Mouse (Mus musculus): ENCODE measurements around the gene Amt. TPM values are rescaled to one million over a fixed set of nuclear protein-coding genes. Genes with fewer than 3 reads are reported as not detected.
A peak's percentile ranks its signal among the peaks of the same experiment; 100 is the strongest.
"Not testable (repeated sequence)": the region's sequence is repeated elsewhere in the genome, so short reads cannot be mapped to it uniquely, and the experiment has no call there.

Gene Amt
- polyA plus RNA-seq, 1 experiment: 37.3 TPM

DNA sequence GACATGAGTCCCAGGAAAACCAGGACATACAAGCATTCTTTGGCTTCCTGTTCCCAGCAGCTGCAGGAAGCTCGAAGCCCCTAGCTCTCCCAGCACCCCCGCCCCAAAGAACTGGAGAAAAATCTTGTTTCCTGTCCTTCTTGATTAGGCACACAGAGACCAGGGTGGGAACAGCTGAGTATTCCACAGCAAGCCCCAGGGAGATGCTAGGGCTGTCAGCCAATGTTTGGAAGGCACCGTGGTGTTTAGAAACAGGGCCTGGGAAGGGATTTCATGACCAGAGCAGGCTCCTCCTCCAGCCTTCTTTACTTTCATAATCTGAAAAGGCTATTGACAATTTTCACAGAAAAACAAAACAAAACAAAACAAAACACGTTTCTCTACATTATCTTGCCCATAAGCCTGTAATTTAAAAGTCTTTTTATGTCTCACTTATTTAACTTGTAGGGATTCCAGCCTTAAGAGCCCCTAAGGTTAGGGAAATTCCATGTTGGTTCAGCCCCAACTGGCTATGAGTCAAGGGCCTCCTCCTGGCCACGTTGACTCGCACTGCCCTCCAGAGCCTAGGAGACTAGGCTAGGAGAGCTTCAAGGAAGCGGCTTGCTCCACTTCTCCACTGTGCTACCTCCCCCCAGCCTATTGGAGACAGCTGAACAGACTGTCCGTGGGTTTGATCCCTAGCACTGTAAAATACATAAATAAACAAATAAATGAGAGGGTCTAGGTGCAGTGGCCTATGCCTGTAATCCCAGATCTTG lies 16.4 kb upstream of the Amt start:
- no peak for DNase-seq (ENCODE audit: low read depth)

- DNase-seq (ENCODE audit: low read depth): no peak
Measured at GRCm38 (mm10) chr9:108284410-108284809, 12.2 kb upstream of the Amt start.

DNA sequence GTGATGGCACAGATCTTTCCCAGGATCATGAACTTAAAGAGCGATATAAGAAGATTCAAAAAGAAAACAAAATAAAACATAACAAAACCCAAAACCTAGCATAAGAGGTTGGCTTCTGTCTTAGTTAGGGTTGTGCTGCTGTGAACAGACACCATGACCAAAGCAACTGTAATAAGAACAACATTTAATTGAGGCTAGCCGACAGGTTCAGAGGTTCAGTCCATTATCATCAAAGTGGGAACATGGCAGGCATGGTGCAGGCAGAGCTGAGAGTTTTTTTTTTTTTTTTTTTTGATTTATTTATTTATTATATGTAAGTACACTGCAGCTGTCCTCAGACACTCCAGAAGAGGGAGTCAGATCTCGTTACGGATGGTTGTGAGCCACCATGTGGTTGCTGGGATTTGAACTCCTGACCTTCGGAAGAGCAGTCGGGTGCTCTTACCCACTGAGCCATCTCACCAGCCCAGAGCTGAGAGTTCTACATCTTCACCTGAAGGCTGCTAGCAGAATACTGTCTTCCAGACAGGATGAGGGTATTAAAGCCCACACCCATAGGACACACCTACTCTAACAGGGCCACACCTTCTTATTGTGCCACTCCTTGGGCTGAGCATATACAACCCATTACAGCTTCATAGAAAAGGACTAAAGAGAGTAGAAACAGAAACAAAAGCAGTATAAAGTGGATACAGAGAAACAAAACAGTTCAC lies 9.0 kb upstream of the Amt start:
- not testable (repeated sequence) for DNase-seq (ENCODE audit: low read depth)

- no peak for DNase-seq (ENCODE audit: low read depth)
Measured at GRCm38 (mm10) chr9:108289347-108289746, 7.3 kb upstream of the Amt start.

DNA sequence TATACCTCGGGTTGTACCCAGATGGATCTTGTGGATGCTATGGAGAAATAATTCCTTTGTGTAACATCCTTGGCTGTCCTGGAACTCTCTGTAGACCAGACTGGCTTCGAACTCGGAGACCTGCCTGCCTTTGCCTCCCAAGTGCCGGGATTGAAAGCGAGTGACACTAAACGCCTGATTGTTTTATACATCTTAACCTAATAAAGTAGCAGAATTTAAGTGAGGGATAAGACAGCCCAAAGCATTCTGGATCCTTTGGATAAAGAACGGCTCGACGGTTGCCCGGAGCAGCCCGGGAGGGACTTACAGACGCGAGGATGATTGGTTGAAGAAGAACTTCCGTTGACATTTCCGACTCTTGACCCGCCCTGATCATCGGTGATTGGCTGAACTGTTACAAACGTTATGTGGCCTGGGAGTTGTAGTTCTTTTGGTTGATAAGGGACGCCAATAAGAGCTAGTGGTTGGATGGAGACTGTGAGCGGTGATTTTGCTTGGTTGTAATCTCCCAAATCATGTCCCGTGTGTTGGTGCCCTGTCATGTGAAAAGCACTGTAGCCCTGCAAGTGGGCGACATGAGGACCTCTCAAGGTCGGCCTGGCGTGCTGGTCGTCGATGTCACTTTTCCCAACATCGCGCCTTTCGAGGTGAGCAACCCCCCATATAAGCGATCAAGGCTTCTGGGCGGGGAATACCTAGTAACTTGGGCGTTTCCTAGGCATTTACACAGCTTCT lies 6.5 kb upstream of the Amt start, which contains the start of gene Nicn1:
Nicn1 (plus strand) TSS at position 414 of the 735 bp plus-strand sequence.
- DNase-seq (ENCODE audit: low read depth): peak; percentile 91

GRCm38 (mm10) chr9:108290773-108291172 lies 5.9 kb upstream of the Amt start:
- no peak for DNase-seq (ENCODE audit: low read depth)

- DNase-seq (ENCODE audit: low read depth): no peak
Measured at GRCm38 (mm10) chr9:108301853-108302252, 5.2 kb downstream of the Amt start.

DNA sequence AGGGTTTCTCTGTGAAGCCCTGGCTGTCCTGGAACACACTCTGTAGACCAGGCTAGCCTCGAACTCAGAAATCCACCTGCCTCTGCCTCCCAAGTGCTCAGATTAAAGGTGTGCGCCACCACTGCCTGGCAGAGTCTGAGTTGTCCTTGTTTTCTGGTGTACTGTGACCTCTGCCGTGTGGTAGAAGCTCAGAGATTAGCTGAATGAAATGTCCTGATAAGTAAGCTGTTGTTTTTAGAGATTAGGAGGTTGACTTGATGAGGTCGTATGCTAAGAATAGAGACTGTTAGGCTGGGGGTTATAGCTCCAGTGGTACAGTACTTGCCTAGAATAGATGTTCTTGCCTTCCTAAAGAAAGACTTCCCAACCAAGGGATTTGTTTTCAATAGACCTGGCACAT lies 8.1 kb downstream of the Amt start:
- no peak for DNase-seq (ENCODE audit: low read depth)

DNA sequence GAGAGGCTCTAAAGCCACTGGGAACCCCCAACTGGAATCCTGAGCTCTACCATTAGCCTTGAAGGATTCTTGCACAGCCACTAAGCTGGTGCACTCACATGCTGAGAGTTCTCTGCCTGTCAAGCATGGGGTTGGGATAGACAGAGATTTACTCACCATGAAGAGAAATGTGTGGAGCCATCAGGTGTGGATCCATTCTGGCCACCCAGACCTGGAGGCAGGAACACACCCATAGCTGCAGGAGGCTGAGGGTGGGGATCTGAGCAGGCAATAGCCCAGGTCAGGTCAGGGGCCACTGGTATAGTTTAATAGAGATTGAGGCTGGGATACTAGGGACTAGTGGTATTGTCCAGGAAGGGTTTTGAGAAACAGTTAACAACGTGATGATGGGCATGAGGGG lies 8.5 kb downstream of the Amt start:
- no peak for DNase-seq (ENCODE audit: low read depth)

GRCm38 (mm10) chr9:108305629-108306520 lies 9.2 kb downstream of the Amt start, which contains the start of the genes Rhoa and Tcta:
Gene Rhoa, plus strand, starts transcription at chr9:108306129.
Gene Tcta, minus strand, starts transcription at chr9:108306160.
- peak; percentile 97 for DNase-seq (ENCODE audit: low read depth)

- no peak for DNase-seq (ENCODE audit: low read depth)
Measured at GRCm38 (mm10) chr9:108306571-108306980, 9.9 kb downstream of the Amt start.

DNA sequence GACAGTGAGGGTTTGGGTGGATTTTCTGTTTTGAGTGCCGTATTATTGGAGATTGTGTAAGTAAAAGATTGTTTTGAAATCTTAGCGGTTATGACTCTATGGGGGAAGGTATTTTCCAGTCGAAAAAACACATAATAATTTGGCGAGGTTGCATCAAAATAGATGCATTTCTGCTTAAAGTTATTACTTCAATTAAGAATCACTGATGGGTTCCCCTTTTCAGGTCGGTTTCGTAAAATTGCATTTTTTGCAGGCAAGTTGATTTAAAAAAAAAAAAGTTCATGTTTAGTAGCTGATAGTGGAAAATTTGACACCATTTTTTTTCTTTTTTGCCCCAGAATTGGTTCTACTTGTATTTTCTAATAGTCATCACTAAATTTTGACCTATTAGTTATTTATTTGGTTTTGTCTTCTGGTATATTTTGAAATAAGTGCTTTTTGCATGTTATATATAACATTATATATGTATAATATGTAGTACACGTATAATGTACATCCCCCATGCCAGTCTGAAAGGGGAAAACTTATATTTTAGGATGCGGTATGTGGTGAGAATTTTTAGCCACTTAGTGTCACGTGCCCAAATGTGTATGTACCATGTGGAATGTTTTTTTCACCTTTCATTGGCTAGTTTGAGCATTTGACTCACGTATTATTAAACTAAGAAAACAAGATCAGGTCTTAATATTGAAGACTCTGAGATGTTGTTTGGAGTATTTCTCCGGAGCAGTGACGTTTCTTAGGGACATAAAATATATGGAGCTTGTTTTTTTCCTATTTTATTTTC lies 10.6 kb downstream of the Amt start:
- DNase-seq (ENCODE audit: low read depth): no peak

DNA sequence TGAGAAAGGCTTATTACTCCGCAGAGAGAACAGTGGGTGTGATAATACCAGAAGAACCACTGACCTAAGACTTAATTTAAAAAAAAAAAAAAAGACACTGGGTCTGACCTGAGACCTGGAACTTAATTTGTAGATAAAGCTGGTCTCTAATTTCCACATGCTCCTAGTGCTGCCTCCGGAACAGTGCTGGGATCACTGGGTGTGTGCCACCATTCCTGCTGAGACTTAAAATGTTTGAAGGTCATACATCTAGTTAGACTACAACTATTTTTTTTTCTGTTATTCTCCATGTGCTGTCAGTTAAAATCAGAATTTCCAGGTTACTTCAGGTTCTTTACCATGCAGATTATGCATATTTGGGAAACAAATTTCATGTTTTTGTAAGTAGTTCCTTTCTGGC lies 11.5 kb downstream of the Amt start:
- no peak for DNase-seq (ENCODE audit: low read depth)

DNA sequence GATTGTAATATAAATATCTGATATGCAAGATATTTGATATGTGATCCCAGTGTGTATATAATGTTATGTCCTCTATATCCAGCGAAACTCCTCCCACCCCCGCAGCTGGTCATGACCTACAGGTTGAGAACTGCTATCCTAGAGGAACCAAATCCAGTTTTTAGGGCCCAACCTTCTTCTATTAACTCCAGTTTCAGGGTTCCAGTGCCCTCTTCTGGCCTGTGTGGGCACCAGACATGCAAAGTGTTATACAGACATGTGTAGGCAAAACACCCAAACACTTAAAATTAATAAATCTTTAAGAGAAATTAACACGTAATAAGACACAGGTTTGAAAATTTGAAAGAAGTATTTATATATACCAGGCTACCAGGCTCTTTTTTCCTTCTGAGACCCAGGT lies 20.9 kb downstream of the Amt start:
- no peak for DNase-seq (ENCODE audit: low read depth)

DNA sequence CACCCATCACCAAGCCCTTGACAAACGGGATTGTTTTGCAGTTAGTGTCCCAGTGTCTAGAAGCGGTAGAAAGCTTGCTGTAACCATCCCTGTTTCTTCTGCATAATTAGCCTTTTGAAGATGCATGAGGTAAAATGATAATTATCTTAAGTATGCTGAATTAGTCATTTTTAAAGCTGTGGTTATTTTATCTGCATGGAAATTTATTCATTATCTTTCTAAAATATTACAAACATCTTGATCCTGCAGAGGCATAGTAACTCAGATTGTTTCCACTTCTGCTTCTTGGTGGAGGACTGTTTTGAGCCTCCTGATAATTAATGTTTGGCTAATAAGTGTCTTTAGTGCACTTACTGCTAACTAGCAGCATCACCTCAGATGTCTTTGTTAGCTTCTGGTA lies 21.8 kb downstream of the Amt start:
- no peak for DNase-seq (ENCODE audit: low read depth)

DNA sequence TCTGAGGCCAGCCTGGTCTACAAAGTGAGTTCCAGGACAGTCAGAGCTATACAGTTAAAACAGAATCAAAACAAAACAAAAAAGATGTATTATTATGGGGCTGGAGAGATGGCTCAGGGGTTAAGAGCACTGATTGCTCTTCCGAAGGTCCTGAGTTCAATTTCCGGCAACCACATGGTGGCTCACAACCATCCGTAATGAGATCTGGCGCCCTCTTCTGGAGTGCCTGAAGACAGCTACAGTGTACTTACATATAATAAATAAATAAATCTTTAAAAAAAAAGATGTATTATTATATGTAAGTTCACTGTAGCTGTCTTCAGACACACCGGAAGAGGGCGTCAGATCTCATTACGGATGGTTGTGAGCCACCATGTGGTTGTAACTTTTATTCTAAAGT lies 25.4 kb downstream of the Amt start:
- not testable (repeated sequence) for DNase-seq (ENCODE audit: low read depth)

DNA sequence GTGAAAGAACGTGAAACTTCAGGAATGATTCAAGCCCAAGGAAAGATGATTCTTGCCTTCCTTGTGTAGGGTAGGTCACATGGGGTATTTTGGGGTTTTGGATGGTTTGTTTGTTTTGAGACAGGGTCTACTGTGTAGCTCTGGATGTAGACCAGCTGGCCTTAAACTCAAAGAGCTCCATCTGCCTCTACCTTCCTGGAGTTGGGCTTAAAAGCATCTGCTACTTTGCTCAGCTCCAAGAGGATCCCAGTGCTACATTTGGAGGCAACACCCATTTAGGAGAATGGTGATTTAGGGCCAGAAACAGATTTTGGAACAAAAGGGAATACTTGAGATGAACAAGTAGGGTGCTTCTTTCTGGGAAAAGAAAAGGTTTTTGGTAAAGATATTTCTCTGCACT lies 28.1 kb downstream of the Amt start:
- no peak for DNase-seq (ENCODE audit: low read depth)

- no peak for DNase-seq (ENCODE audit: low read depth)
Measured at GRCm38 (mm10) chr9:108325811-108326210, 29.2 kb downstream of the Amt start.

DNA sequence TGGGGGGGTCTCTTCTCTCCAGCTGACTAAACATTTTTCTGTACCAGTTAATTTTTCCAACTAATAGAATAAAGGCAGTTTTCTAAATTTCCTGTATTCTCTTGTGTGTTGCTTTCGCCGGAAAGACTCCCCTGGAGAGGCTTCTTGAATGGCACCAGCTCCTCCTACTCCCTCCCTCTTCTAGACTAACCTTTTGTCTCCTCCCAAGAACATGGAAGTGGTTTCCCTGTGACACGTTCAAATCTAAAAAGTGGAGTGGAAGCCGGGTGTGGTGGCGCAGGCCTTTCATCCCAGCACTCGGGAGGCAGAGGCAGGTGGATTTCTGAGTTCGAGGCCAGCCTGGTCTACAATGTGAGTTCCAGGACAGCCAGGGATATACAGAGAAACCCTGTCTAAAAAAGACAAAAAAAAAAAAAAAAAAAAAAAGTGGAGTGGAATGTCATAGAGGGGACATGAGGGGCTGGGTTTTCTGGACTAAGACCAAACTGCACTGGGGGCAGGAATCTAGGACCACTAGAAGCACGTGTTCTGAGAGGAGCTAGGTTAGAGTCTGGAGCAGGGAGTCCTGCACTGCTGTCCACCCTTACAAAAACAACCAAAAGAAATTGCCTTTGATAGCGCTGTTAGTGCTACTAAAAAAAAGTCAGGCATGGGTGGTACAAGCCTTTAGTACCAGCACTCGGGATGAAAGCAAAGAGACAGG lies 41.3 kb downstream of the Amt start:
- DNase-seq (ENCODE audit: low read depth): no peak

- DNase-seq (ENCODE audit: low read depth): no peak
Measured at GRCm38 (mm10) chr9:108338551-108338885, 41.9 kb downstream of the Amt start.
